Mouse (Mus musculus): Measurements from ENCODE around the gene Slc23a3.

DNA sequence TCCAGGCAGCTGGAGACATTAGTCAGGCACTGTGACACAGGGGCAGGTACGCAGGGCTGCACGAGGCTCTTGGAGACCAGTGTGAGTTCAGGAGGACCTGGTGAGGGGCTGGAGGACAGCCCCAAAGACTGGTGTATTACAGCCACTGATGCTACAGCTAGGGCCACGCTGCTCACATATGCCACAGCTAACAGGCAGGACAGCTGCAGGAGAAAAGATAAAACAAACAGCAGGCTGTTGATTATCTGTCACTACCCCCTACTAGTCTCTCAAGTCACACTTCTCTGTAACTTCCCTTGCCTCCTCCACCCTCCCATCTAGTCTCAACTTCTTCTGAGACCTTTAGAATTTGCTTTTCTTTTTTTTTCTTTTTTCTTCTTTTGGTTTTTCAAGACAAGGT is 3.0 kb upstream of the Slc23a3 start:
- TF ChIP-seq POLR2A (IDR thresholded peaks at IDR 0.05; ENCODE audit: low read depth, low read length) (no peak), CTCF (IDR thresholded peaks at IDR 0.05; ENCODE audit: extremely low read depth, insufficient read depth, insufficient read length, insufficient replicate concordance) (no peak)
